Mouse (Mus musculus): ENCODE results near the gene Srp54a.
"Not testable (repeated sequence)": the region's sequence is repeated elsewhere in the genome, so short reads cannot be mapped to it uniquely, and the experiment has no call there.

Srp54a gene

GRCm38 (mm10) chr12:55079726-55080600 lies at the start of gene Srp54a, which contains the start of gene 2700097O09Rik:
Srp54a (plus strand) TSS chr12:55080262.
2700097O09Rik (minus strand) TSS chr12:55080110.
- peak; percentile 88 for DNase-seq (ENCODE audit: low read depth)

DNA sequence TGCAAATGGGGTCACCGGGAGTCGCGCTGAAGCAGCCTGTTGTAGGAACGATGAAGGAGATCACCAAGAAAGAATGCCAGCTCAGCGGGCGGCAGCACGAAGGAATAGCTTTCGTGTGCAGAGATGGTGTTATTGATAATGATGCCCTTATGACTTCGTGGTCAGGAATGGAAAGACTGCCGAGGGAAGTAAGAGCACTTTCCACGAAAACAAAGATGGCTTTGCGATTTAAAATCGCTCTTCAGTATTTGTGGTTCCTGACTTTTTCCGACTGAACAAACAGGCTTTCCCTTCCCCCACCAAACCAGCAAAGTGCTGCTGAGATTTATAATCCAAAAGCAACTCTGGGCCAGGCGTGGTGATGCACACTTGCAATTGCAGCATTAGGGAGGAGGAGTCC lies 39.1 kb upstream of the Srp54a start:
- no peak for DNase-seq (ENCODE audit: low read depth)

GRCm38 (mm10) chr12:55049731-55050353 lies 30.2 kb upstream of the Srp54a start:
- no peak for DNase-seq (ENCODE audit: low read depth)

DNA sequence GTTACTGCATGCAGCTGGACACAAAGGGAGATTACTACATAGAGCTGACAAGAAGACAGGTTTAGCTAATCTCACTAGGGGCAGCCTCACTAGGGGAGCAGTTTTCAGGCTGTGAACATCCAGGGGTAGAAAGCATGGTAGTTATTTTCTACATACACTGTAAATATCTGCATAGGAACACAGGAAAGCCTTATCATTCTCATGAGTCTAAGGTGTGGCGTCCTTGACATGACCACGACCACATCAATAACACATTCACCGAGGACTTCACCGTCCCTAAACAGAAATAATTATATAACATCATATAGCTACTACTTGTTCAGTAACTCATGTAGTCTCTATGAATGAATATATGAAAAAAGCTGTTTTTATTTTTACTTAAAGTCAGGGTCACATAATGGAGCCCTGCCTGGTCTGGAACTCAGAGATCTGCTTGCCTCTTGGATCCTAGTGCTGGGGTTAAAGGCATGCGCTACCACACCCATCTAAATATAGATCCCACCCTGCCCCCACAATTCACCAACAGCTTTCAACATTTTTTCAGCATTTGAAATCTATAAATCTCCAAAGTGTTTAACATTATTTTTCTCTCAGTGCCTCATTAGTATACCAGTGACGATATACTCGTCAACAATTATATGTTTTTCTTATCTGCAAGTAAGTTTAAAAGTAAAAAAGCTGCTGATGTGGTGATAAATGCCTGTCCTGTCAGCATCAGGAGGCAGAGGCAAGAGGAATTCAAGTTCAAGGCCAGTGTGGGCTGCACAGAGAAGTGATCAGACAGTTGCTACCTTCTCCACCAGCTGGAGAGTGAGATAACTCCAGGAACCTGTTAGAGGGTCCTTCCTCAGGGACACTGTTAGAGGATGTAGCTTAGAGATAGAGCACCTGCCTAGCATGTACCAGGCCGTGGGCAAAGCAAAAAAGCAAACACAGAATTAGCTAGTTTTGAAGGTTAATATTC lies 28.6 kb upstream of the Srp54a start:
- peak; percentile 87 for DNase-seq (ENCODE audit: low read depth)

DNA sequence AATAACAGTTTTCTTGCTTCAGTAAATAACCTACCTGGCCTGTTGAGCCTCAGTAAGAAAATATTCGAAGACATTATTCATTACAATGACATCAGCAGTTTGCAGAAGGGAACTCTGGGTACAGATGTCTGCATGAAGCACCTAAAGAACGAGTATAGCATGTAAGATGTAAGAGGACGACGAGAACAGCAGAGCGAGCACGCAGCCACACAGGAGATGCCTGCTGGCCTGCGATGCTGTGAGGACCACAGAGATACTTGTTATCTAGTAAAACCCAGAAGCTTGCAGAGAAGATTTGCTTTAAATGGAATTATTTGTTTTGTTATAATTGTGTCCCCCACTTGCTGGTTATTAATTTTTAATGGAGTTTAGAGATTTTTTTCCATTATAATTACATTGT lies 26.8 kb upstream of the Srp54a start:
- peak; percentile 58 for DNase-seq (ENCODE audit: low read depth)

GRCm38 (mm10) chr12:55054551-55055241 lies 25.4 kb upstream of the Srp54a start:
- no peak for DNase-seq (ENCODE audit: low read depth)

DNA sequence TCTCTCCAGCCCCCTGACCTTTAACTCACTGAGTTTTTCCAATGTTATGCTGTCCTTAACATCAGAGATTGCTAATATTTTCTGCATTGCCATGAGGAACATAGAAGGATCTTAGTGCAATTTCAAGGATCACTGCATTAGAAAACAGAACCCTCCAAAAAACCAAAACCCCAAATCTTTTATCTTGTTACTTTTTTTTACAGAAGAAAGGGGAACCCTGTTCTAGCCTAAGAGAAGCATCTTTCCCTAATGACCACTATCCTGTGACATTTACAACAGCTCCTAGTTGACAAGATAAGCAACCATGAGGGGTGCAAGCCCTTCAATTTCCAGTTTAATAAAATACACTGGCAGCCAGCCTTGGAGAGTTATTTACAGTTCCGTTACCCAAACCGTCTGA lies 23.4 kb upstream of the Srp54a start:
- no peak for DNase-seq (ENCODE audit: low read depth)

GRCm38 (mm10) chr12:55058865-55059615 lies 21.0 kb upstream of the Srp54a start:
- DNase-seq (ENCODE audit: low read depth), result no peak

- peak; percentile 47 for DNase-seq (ENCODE audit: low read depth)
Measured at GRCm38 (mm10) chr12:55059812-55060211, 20.2 kb upstream of the Srp54a start.

DNA sequence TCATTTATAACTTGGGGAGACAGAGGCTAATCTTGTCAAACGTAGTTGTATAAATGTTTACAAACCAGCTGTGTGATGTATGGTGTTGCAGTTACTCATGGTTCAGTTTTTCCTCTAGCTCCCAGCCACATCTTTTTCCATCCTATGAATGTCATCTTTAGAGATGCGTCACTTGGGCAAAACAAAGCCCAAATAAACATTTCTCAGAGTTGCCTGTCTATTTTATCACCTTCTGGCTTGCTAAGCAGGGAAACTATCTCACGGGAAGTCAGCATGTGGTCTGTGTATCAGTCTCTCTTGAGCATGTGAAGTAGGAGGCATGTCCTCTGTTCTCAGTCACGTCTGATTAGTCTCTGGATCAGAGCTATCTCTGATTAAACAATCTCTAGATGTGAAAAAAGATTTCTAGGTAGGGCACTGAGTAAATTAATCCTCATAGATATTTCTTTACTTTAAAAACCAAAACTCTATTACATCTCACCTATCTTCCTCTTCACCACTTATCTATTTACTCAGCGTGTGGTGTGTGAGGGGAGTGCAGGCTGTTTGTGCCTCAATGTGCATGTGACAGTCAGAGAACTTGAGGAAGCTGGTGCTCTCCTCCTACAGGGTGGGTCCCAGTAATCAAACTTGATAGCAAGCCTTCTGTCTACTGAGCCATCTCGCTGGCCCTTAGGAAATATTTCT lies 19.7 kb upstream of the Srp54a start:
- peak; percentile 57 for DNase-seq (ENCODE audit: low read depth)

DNA sequence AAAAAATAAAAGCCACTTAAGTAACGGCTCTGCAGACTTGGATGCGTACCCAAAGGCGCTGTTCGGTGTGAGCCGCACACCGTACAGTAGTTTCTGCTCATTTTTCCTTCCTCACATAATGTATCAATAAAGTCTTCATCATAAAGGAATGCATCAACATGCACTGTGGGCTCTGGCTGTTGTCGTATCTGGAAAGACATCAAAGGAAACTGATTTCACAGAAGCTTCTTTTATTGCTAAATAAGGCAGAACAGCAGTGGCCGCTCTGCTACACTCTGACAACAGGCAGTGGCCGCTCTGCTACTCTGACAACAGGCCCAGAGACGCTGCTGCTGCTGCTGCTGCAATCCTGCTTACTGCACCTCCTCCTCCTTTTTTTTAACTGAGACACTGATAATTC lies 19.1 kb upstream of the Srp54a start:
- DNase-seq (ENCODE audit: low read depth), result no peak

GRCm38 (mm10) chr12:55062141-55062540 lies 17.9 kb upstream of the Srp54a start:
- DNase-seq (ENCODE audit: low read depth), result no peak

GRCm38 (mm10) chr12:55072495-55072894 lies 7.6 kb upstream of the Srp54a start:
- no peak for DNase-seq (ENCODE audit: low read depth)

DNA sequence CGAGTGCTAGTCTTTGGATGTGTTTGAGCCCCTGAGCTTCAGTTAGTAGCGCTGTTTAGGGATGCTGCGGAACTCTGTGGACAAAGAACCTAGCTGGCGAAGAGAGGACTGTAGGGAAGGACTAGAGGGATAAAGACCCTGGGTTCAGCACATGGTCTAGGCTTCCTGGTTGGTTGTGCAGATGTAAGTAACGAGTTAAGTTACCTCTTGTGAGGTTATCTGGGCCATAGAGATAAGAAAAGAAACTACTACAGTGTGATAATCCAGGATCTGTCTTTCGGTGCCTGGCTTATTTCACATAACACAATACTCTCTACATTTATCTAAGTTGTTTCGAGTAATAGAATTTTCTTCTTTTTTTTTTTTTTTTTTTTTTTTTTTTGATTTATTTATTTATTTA lies 6.4 kb upstream of the Srp54a start:
- DNase-seq (ENCODE audit: low read depth), result no peak

DNA sequence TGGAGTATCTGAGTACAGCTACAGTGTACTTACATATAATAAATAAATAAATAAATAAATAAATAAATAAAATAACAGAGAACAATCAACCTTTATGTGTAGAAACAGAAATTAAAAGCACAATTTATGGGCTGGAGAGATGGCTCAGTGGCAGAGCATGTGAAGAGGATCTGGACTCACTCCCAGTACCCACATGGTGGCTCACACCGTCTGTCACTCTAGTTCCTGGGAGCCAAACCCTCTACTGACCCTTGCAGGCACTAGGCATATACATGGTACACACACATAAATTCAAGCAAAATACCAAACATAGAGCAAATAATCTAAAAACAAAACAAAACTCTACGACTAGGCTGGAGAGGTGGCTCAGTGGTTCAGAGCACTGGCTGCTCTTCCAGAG lies 4.8 kb upstream of the Srp54a start:
- DNase-seq (ENCODE audit: low read depth), result no peak

DNA sequence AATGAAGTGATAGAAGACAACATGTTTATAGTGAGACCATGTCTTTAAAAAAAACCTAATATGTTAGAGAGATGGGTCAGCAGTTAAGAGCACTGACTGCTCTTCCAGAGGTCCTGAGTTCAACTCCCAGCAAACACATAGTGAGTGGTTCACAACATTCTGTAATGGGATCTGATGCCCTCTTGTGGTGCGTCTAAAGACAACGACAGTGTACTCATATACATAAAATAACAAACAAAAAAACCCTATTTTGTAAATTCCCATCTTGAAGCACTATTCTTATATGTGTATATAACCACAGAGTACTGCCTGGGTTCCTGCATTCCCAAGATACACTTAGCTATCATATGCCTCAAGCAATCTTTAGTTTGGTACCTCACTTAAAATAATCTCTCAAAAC lies 1.4 kb upstream of the Srp54a start:
- DNase-seq (ENCODE audit: low read depth), result not testable (repeated sequence)

DNA sequence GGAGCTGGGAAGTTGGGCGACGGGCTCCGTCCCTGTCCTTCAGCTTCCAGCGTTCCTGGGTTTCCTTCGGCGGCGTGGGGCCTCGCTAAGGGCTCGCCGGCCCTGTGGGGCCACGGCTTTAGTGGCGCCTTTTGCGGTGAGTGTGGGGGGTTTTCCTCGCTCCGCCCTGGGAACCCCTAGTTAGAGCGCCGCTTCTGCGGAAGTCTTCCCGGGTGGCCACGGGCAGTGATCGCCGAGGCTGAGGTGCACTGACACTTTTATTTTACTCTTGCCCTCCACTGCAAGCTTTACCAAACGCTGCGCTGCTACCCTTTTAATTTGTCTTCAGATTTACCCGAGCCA lies 510 bp downstream of the Srp54a start:
- not testable (repeated sequence) for DNase-seq (ENCODE audit: low read depth)

DNA sequence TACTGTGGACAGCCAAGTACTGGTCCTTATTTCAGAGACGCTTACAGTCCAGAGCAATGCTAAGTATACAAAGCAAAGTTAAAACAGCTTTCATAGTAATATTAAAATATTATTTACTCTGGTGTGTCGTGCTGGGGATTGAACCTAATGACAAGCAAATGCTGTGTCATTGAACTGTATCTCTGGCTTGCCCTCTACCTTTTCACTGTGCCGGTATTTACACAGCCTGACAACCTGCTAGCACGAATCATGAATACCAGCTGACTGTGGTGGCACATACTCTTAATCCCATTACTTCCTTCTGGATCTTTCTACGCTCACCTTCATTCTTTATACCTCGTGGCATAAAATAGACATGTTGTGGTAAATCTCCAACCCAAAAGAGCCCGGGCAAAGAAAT lies 12.1 kb downstream of the Srp54a start:
- not testable (repeated sequence) for DNase-seq (ENCODE audit: low read depth)

GRCm38 (mm10) chr12:55112616-55113015 lies 32.6 kb downstream of the Srp54a start:
- not testable (repeated sequence) for DNase-seq (ENCODE audit: low read depth)

DNA sequence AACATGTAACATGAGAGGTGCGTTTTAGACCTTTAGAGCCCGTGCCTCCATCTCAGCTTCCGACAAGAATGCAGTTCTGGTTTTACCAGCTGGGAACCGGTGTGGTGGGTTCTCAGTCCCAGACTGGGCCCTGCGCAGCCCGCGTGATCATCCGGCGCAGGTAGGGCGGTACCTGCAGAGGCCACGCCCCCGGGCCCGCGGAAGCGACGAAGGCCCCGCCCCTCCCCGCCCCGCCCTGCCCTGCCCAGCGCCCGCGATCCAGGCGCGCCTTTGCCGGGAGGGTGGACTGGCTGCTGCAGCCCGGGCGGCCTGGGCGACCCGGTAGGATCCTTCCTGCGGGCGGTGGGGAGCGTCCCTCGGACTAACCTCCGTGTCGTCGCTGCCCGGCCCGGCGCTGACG lies 44.2 kb downstream of the Srp54a start, which contains the start of gene Fam177a:
Gene Fam177a (plus strand): TSS at position 228 of the 400 bp plus-strand sequence.
- not testable (repeated sequence) for DNase-seq (ENCODE audit: low read depth)
